Mouse (Mus musculus) bone marrow, adult 2 months (tissue): Measurements from ENCODE around the gene Ccdc151.

Experiments
- CTCF ChIP-seq: fragments of 200-500 bp; IDR thresholded peaks from 2 replicates; pipeline ENCODE4 v1.5.1; 2011; ENCODE audit warnings: low read length, control low read depth; ENCODE audit not compliant: control insufficient read depth, insufficient read depth
- POLR2A ChIP-seq: fragments of 200-500 bp; IDR thresholded peaks from 2 replicates; pipeline ENCODE4 v1.6.1; 2011; ENCODE audit warnings: low read depth, mild to moderate bottlenecking, control low read depth, low read length, borderline replicate concordance; ENCODE audit not compliant: control insufficient read depth

DNA sequence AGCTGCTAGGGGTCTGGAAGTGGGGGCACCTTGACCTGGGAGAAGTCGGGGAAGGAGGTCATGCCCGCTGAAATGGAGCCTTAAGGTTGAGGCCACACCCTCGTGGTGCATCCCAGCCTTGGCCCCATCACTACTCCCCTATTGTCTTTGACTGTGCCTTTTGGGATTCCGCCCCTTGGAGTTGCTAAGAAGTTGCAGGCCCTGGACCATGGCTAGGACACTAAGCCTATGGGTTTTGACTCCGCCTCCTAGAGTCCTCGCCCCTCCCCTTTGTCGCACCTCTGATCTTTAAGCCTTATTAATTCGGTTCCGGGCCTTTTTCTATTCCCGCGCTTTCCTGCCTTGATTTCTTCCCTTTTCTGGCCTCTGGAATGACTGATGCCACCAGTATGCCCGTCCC is 58.8 kb downstream of the Ccdc151 start:
- TF ChIP-seq POLR2A (no peak), CTCF (no peak)
